Mouse (Mus musculus): ENCODE measurements around the gene Grin2b. TPM values are rescaled to one million over a fixed set of nuclear protein-coding genes. Genes with fewer than 3 reads are reported as not detected.
"Not testable (repeated sequence)": the region's sequence is repeated elsewhere in the genome, so short reads cannot be mapped to it uniquely, and the experiment has no call there.

Grin2b gene
- polyA plus RNA-seq, 1 experiment from 2014 or later, result 4.3 TPM

DNA sequence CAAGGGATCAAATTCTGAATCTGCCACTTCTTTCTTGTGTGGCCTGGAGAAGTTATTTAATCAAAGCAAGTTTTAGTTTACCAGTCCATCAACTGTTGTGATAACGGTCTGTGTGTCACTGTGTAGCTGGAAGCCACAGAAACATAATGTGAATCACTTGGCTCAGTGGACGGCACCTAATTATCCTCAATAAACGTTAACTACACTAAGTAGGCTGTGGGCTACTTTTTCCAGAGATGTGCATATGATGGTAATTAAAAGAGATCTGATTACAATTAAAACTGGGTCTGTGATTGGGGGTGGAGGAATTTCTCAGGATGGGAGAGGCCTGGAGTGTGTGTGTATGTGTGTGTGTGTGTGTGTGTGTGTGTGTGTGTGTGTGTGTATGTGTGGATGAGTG lies 471.9 kb downstream of the Grin2b start:
- 55% methylated on average over 3 of the region's 3 CpGs for WGBS
- Histone ChIP-seq H3K4me3 (no peak overlapping the region), H3K4me1 (peaks cover 5% of the 10 kb centered on the region; the same call in 1 of the 2 replicates), H3K27ac (no peak overlapping the region), H3K9ac (no peak overlapping the region), H3K9me3 (no peaks in the 10 kb centered on the region), H3K4me2 (replicated peaks) (no peak overlapping the region), H3K36me3 (no peaks in the 10 kb centered on the region), H3K27me3 (no peaks in the 10 kb centered on the region)
- no peak for ATAC-seq (ENCODE audit: low FRiP score, low read depth)

GRCm38 (mm10) chr6:135700717-135701345 lies 472.5 kb downstream of the Grin2b start:
- 80% methylated on average over 12 of the region's 12 CpGs for WGBS
- Histone ChIP-seq H3K36me3 (no peaks in the 10 kb centered on the region), H3K4me1 (peaks cover 5% of the 10 kb centered on the region; the same call in 1 of the 2 replicates), H3K9me3 (no peaks in the 10 kb centered on the region), H3K27ac (no peak overlapping the region), H3K4me3 (no peak overlapping the region), H3K4me2 (replicated peaks) (no peak overlapping the region), H3K9ac (no peak overlapping the region), H3K27me3 (no peaks in the 10 kb centered on the region)
- no peak for ATAC-seq (ENCODE audit: low FRiP score, low read depth)

DNA sequence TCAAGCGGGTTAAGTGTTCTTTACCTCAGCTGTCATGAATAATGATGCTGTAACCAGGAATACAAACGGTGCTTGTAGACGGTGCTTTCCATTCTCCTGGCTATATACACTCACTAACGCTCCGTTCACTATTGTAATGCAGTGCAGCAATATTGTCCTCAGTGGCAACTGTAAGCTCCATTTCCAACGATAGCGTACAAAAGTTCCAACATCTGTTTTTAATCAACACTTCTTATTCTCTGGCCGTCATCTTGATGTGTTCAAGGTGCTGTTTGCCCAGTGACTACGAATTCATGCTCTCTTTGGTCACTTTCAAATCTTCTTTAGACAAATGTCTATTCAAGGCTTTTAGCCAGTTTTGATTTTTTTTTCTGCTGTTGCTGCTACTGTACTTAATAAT lies 480.8 kb downstream of the Grin2b start:
- Histone ChIP-seq H3K9me3 (peaks cover 9% of the 10 kb centered on the region; the same call in 1 of the 2 replicates), H3K27ac (no peak overlapping the region), H3K4me2 (replicated peaks) (peak overlapping the region; percentile 10; the same call in 1 of the 2 replicates), H3K4me1 (peaks cover 7% of the 10 kb centered on the region; the same call in 1 of the 2 replicates), H3K4me3 (no peak overlapping the region), H3K27me3 (no peaks in the 10 kb centered on the region), H3K36me3 (no peaks in the 10 kb centered on the region), H3K9ac (no peak overlapping the region)
- peak; percentile 79; the same call in 1 of the 2 replicates for ATAC-seq (ENCODE audit: low FRiP score, low read depth)
- 19% methylated on average over 9 of the region's 9 CpGs for WGBS

DNA sequence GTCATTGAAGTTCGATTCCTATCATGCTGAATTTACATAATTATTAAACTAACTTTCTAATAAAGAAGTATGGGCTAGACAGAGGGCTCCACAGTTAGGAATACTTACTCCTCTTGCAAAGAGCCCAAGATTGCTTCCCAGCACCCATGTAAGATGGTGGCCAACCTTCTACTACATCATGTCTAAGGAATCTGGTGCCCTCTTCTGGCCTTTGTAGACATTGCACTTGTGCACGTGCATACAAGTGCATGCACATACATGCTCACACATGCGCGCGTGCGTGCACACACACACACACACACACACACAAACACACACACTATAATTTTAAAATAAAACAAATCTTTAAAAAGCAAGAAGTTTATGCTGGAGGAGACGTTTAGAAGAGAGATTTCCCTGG lies 481.8 kb downstream of the Grin2b start:
- H3K4me3 ChIP-seq, result no peak overlapping the region
- no peak overlapping the region for H3K27ac ChIP-seq
- no peaks in the 10 kb centered on the region for H3K27me3 ChIP-seq
- H3K9me3 ChIP-seq, result peaks cover 9% of the 10 kb centered on the region; the same call in 1 of the 2 replicates
- no peak for ATAC-seq (ENCODE audit: low FRiP score, low read depth)
- 87% methylated on average over 7 of the region's 7 CpGs for WGBS
- no peak overlapping the region for H3K4me2 ChIP-seq (replicated peaks)
- H3K9ac ChIP-seq, result no peak overlapping the region
- H3K4me1 ChIP-seq, result peaks cover 7% of the 10 kb centered on the region; the same call in 1 of the 2 replicates
- H3K36me3 ChIP-seq, result no peaks in the 10 kb centered on the region

DNA sequence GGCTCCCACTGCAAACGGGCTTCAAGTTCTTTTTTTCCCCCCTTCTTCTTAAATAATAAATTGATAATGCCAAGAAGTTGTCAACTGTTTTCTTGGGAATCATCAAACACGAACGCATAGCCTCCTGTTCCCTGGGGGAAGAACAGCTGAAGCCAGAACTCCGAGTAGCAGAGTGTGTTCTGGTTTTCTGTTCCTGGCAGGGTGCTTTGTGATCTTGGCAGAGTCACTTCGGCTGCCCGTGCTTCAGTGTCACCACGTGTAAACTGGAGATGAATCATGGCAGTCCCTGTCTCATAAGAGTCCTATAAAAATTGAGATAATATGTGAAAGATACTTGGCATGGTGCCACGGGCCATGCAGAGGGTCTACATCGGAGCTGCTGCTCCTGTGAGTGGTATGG lies 485.4 kb downstream of the Grin2b start:
- peaks cover 7% of the 10 kb centered on the region; the same call in 1 of the 2 replicates for H3K4me1 ChIP-seq
- H3K4me3 ChIP-seq, result no peak overlapping the region
- no peaks in the 10 kb centered on the region for H3K36me3 ChIP-seq
- no peaks in the 10 kb centered on the region for H3K27me3 ChIP-seq
- 73% methylated on average over 9 of the region's 9 CpGs for WGBS
- no peak overlapping the region for H3K4me2 ChIP-seq (replicated peaks)
- H3K9ac ChIP-seq, result no peak overlapping the region
- ATAC-seq (ENCODE audit: low FRiP score, low read depth), result no peak
- H3K27ac ChIP-seq, result no peak overlapping the region
- peaks cover 5% of the 10 kb centered on the region; the same call in 1 of the 2 replicates for H3K9me3 ChIP-seq

- no peak overlapping the region for H3K9ac ChIP-seq
- no peaks in the 10 kb centered on the region for H3K4me1 ChIP-seq
- H3K36me3 ChIP-seq, result no peaks in the 10 kb centered on the region
- 73% methylated on average over 2 of the region's 2 CpGs for WGBS
- no peaks in the 10 kb centered on the region for H3K9me3 ChIP-seq
- H3K4me3 ChIP-seq, result no peak overlapping the region
- no peaks in the 10 kb centered on the region for H3K27me3 ChIP-seq
- H3K4me2 ChIP-seq (replicated peaks), result no peak overlapping the region
- no peak for ATAC-seq (ENCODE audit: low FRiP score, low read depth)
- no peak overlapping the region for H3K27ac ChIP-seq
Observed at GRCm38 (mm10) chr6:135684206-135684605, 489.1 kb downstream of the Grin2b start.

GRCm38 (mm10) chr6:135681423-135681822 lies 491.9 kb downstream of the Grin2b start:
- H3K4me2 ChIP-seq (replicated peaks); H3K36me3 ChIP-seq; H3K9me3 ChIP-seq; H3K9ac ChIP-seq; H3K4me1 ChIP-seq; H3K27me3 ChIP-seq; H3K27ac ChIP-seq; H3K4me3 ChIP-seq; ATAC-seq (ENCODE audit: low FRiP score, low read depth): not testable (repeated sequence)
- 88% methylated on average over 4 of the region's 4 CpGs for WGBS

GRCm38 (mm10) chr6:135680105-135680710 lies 493.1 kb downstream of the Grin2b start:
- H3K4me1 ChIP-seq, result no peaks in the 10 kb centered on the region
- ATAC-seq (ENCODE audit: low FRiP score, low read depth), result no peak
- H3K4me3 ChIP-seq, result no peak overlapping the region
- no peaks in the 10 kb centered on the region for H3K27me3 ChIP-seq
- no peaks in the 10 kb centered on the region for H3K36me3 ChIP-seq
- H3K9ac ChIP-seq, result no peak overlapping the region
- WGBS, result 71% methylated on average over 14 of the region's 14 CpGs
- H3K4me2 ChIP-seq (replicated peaks), result no peak overlapping the region
- no peak overlapping the region for H3K27ac ChIP-seq
- H3K9me3 ChIP-seq, result no peaks in the 10 kb centered on the region

- Histone ChIP-seq H3K27me3 (no peaks in the 10 kb centered on the region), H3K9me3 (no peaks in the 10 kb centered on the region), H3K4me1 (no peaks in the 10 kb centered on the region), H3K27ac (no peak overlapping the region), H3K36me3 (no peaks in the 10 kb centered on the region), H3K9ac (no peak overlapping the region), H3K4me3 (no peak overlapping the region), H3K4me2 (replicated peaks) (no peak overlapping the region)
- no peak for ATAC-seq (ENCODE audit: low FRiP score, low read depth)
- 73% methylated on average over 4 of the region's 4 CpGs for WGBS
Observed at GRCm38 (mm10) chr6:135674380-135674779, 498.9 kb downstream of the Grin2b start.

- Histone ChIP-seq H3K4me1 (no peaks in the 10 kb centered on the region), H3K36me3 (no peaks in the 10 kb centered on the region), H3K4me3 (no peak overlapping the region), H3K9ac (no peak overlapping the region), H3K4me2 (replicated peaks) (no peak overlapping the region), H3K9me3 (no peaks in the 10 kb centered on the region), H3K27ac (no peak overlapping the region), H3K27me3 (no peaks in the 10 kb centered on the region)
- ATAC-seq (ENCODE audit: low FRiP score, low read depth), result no peak
Observed at GRCm38 (mm10) chr6:135672003-135672402, 501.3 kb downstream of the Grin2b start.
